Mouse (Mus musculus) heart, postnatal 10 days (tissue): Measurements from ENCODE around the gene Unc119. TPM values are rescaled to one million over a fixed set of nuclear protein-coding genes. Genes with fewer than 3 reads are reported as not detected.

ENCODE experiments used
- total RNA-seq, 2 experiments: library from RNA; stranded (reverse); gene quantifications; 2 replicates each; pipeline ENCODE4 v1.2.3; 2021

Unc119 gene
- total RNA-seq, 2 experiments from 2014 or later, result 9.0 to 10.1 TPM

Other genes with a start within 250 kb of the Unc119 start
- 10 to 100 TPM; 15.0 to 17.0 TPM for gene Fam222b, start 248.8 kb upstream of the Unc119 start, total RNA-seq
- gene Traf4, start 177.9 kb upstream of the Unc119 start, total RNA-seq, result 10 to 100 TPM; 17.5 to 21.0 TPM
- gene Nek8, start 166.8 kb upstream of the Unc119 start, total RNA-seq, result 1 to 10 TPM; 4.5 to 5.4 TPM
- gene Tlcd1, start 166.8 kb upstream of the Unc119 start, total RNA-seq, result 1 to 10 TPM; 9.1 to 9.4 TPM
- 100 to 1,000 TPM; 965 to 994 TPM for gene Rpl23a, start 159.9 kb upstream of the Unc119 start, total RNA-seq
- 10 to 100 TPM; 22.3 to 24.3 TPM for gene Rab34, start 155.1 kb upstream of the Unc119 start, total RNA-seq
- gene Proca1, start 150.1 kb upstream of the Unc119 start, total RNA-seq, result 1 to 10 TPM; 1.5 to 3.1 TPM
- 10 to 100 TPM; 46.4 to 50.6 TPM for gene Sdf2, start 97.7 kb upstream of the Unc119 start, total RNA-seq
- 10 to 100 TPM; 33.7 to 36.6 TPM for gene Supt6, start 97.5 kb upstream of the Unc119 start, total RNA-seq
- 100 to 1,000 TPM; 180 to 190 TPM for gene 2610507B11Rik, start 81.7 kb upstream of the Unc119 start, total RNA-seq
- under 1 TPM; 0.57 to 0.67 TPM for gene BC030499, start 52.6 kb upstream of the Unc119 start, total RNA-seq
- gene Spag5, start 42.0 kb upstream of the Unc119 start, total RNA-seq, result 1 to 10 TPM; 8.8 to 9.5 TPM
- 1 to 10 TPM in 1 of 2 experiments, under 1 TPM in 1; 0.81 to 1.1 TPM for gene Aldoc, start 20.5 kb upstream of the Unc119 start, total RNA-seq
- gene Pigs, start 15.1 kb upstream of the Unc119 start, total RNA-seq, result 10 to 100 TPM; 26.4 to 26.8 TPM
- not detected for gene Foxn1, start 43.1 kb downstream of the Unc119 start, total RNA-seq
- not detected for gene Slc13a2, start 78.7 kb downstream of the Unc119 start, total RNA-seq
- 1 to 10 TPM; 1.5 to 2.0 TPM for gene Slc46a1, start 122.2 kb downstream of the Unc119 start, total RNA-seq
- under 1 TPM; 0.22 to 0.30 TPM for gene Sarm1, start 154.3 kb downstream of the Unc119 start, total RNA-seq
- gene Vtn, start 155.6 kb downstream of the Unc119 start, total RNA-seq, result 10 to 100 TPM; 23.4 to 28.4 TPM
- not detected for gene Sebox, start 160.0 kb downstream of the Unc119 start, total RNA-seq
- gene Tmem199, start 168.7 kb downstream of the Unc119 start, total RNA-seq, result 10 to 100 TPM; 14.9 to 16.6 TPM
- gene Poldip2, start 168.7 kb downstream of the Unc119 start, total RNA-seq, result 100 to 1,000 TPM; 161 to 163 TPM
- 10 to 100 TPM; 62.7 to 66.2 TPM for gene Tnfaip1, start 192.8 kb downstream of the Unc119 start, total RNA-seq
- 10 to 100 TPM; 50.6 to 53.5 TPM for gene Ift20, start 192.9 kb downstream of the Unc119 start, total RNA-seq
- 10 to 100 TPM; 14.5 to 16.8 TPM for gene Tmem97, start 207.3 kb downstream of the Unc119 start, total RNA-seq